Mouse (Mus musculus) limb, embryonic 15.5 days (tissue): Measurements from ENCODE around the gene Pdlim5. TPM values are rescaled to one million over a fixed set of nuclear protein-coding genes. Genes with fewer than 3 reads are reported as not detected.
"Not testable (repeated sequence)": the region's sequence is repeated elsewhere in the genome, so short reads cannot be mapped to it uniquely, and the experiment has no call there.

Experiments used
- ATAC-seq: fragments of 200-750 bp; cut with Nextera tagmentation; 2 replicates; pipeline ENCODE4 v1.8.0; 2017; ENCODE audit warnings: low read depth, moderate TSS enrichment; ENCODE audit not compliant: insufficient number of reproducible peaks, low FRiP score, low TSS enrichment
- H3K27ac ChIP-seq: fragments of 300-500 bp; sonication (generic); 2 replicates; pipeline ENCODE4 v1.5.1; 2015; ENCODE audit warnings: moderate library complexity, mild to moderate bottlenecking, inconsistent platforms
- H3K27me3 ChIP-seq: fragments of 300-500 bp; sonication (generic); 2 replicates; pipeline ENCODE4 v1.6.1; 2015; ENCODE audit warnings: inconsistent platforms
- H3K36me3 ChIP-seq: fragments of 300-500 bp; sonication (generic); 2 replicates; pipeline ENCODE4 v1.6.1; 2015; ENCODE audit warnings: inconsistent platforms
- H3K4me1 ChIP-seq: fragments of 300-500 bp; sonication (generic); 2 replicates; pipeline ENCODE4 v1.6.1; 2015; ENCODE audit warnings: inconsistent platforms
- H3K4me2 ChIP-seq: fragments of 300-500 bp; sonication (generic); 2 replicates; pipeline ENCODE4 v1.6.1; 2015; ENCODE audit warnings: mild to moderate bottlenecking, inconsistent platforms
- H3K4me3 ChIP-seq: fragments of 300-500 bp; sonication (generic); 2 replicates; pipeline ENCODE4 v1.5.1; 2015; ENCODE audit warnings: mild to moderate bottlenecking, inconsistent platforms
- H3K9ac ChIP-seq: fragments of 300-500 bp; sonication (generic); 2 replicates; pipeline ENCODE4 v1.6.1; 2015; ENCODE audit warnings: inconsistent platforms
- H3K9me3 ChIP-seq: fragments of 300-500 bp; sonication (generic); 2 replicates; pipeline ENCODE4 v1.6.1; 2016; ENCODE audit warnings: inconsistent platforms
- WGBS: fragments of 180-500 bp; shearing (Covaris S2); methylation state at CpG from one replicate; pipeline ENCODE4 v1.1.7; 2015; 5-methylcytosine and 5-hydroxymethylcytosine counted together
- polyA plus RNA-seq: library from polyadenylated mRNA; unstranded; fragments of >200 nt; fragmentation: Nextera tagmentation; extraction: Ambion mirVana; gene quantifications from 2 replicates; pipeline ENCODE4 v1.2.1, GENCODE M21; 2015

Gene Pdlim5
- polyA plus RNA-seq, 1 experiment from 2014 or later, result 45.8 TPM

GRCm38 (mm10) chr3:142209981-142210380, 185.5 kb downstream of the Pdlim5 start:
- H3K36me3 ChIP-seq, result no peaks in the 10 kb centered on the region
- peaks cover 17% of the 10 kb centered on the region for H3K4me1 ChIP-seq
- no peak overlapping the region for H3K4me2 ChIP-seq
- no peaks in the 10 kb centered on the region for H3K9me3 ChIP-seq
- no peak overlapping the region for H3K27ac ChIP-seq
- H3K4me3 ChIP-seq, result no peak overlapping the region
- ATAC-seq, result no peak
- H3K27me3 ChIP-seq, result peaks cover 8% of the 10 kb centered on the region; the same call in 1 of the 2 replicates
- no peak overlapping the region for H3K9ac ChIP-seq
- 47% methylated on average over 6 of the region's 6 CpGs for WGBS

GRCm38 (mm10) chr3:142209057-142209456, 186.4 kb downstream of the Pdlim5 start:
- H3K9me3 ChIP-seq, result no peaks in the 10 kb centered on the region
- H3K27me3 ChIP-seq, result peaks cover 8% of the 10 kb centered on the region; the same call in 1 of the 2 replicates
- WGBS, result 54% methylated on average over 11 of the region's 11 CpGs
- no peak for ATAC-seq
- H3K4me1 ChIP-seq, result peaks cover 17% of the 10 kb centered on the region
- no peak overlapping the region for H3K27ac ChIP-seq
- no peak overlapping the region for H3K9ac ChIP-seq
- H3K4me3 ChIP-seq, result no peak overlapping the region
- H3K36me3 ChIP-seq, result no peaks in the 10 kb centered on the region
- no peak overlapping the region for H3K4me2 ChIP-seq

GRCm38 (mm10) chr3:142207488-142207887, 188.0 kb downstream of the Pdlim5 start:
- no peaks in the 10 kb centered on the region for H3K36me3 ChIP-seq
- no peaks in the 10 kb centered on the region for H3K9me3 ChIP-seq
- WGBS, result 75% methylated on average over 6 of the region's 6 CpGs
- H3K9ac ChIP-seq, result no peak overlapping the region
- no peak overlapping the region for H3K27ac ChIP-seq
- ATAC-seq, result no peak
- no peak overlapping the region for H3K4me3 ChIP-seq
- H3K4me2 ChIP-seq, result no peak overlapping the region
- H3K4me1 ChIP-seq, result peaks cover 17% of the 10 kb centered on the region
- peaks cover 8% of the 10 kb centered on the region; the same call in 1 of the 2 replicates for H3K27me3 ChIP-seq

- WGBS, result 24% methylated on average over 3 of the region's 3 CpGs
- no peak for ATAC-seq
- H3K27me3 ChIP-seq, result peaks cover 8% of the 10 kb centered on the region; the same call in 1 of the 2 replicates
- no peaks in the 10 kb centered on the region for H3K9me3 ChIP-seq
- peaks cover 17% of the 10 kb centered on the region for H3K4me1 ChIP-seq
- H3K4me3 ChIP-seq, result no peak overlapping the region
- no peaks in the 10 kb centered on the region for H3K36me3 ChIP-seq
- no peak overlapping the region for H3K4me2 ChIP-seq
- no peak overlapping the region for H3K9ac ChIP-seq
- H3K27ac ChIP-seq, result no peak overlapping the region
Observed at GRCm38 (mm10) chr3:142206316-142206715, 189.2 kb downstream of the Pdlim5 start.

GRCm38 (mm10) chr3:142196142-142196541, 199.4 kb downstream of the Pdlim5 start:
- Histone ChIP-seq H3K27ac (no peak overlapping the region), H3K36me3 (no peaks in the 10 kb centered on the region), H3K4me3 (no peak overlapping the region), H3K4me1 (no peaks in the 10 kb centered on the region), H3K4me2 (no peak overlapping the region), H3K27me3 (no peaks in the 10 kb centered on the region), H3K9ac (no peak overlapping the region), H3K9me3 (no peaks in the 10 kb centered on the region)
- 82% methylated on average over 8 of the region's 8 CpGs for WGBS
- no peak for ATAC-seq

GRCm38 (mm10) chr3:142191627-142192026, 203.9 kb downstream of the Pdlim5 start:
- not testable (repeated sequence) for H3K9me3 ChIP-seq, H3K4me3 ChIP-seq, ATAC-seq

More at GRCm38 (mm10) chr3:142191627-142192026, 203.9 kb downstream of the Pdlim5 start:
- H3K27ac ChIP-seq, H3K9ac ChIP-seq, H3K36me3 ChIP-seq, H3K4me1 ChIP-seq, H3K4me2 ChIP-seq, H3K27me3 ChIP-seq: not testable (repeated sequence)

Other genes starting within 250 kb of the Pdlim5 start
- gene Bmpr1b, start 226.3 kb downstream of the Pdlim5 start, polyA plus RNA-seq, result 8.9 and 9.4 TPM in 2 replicates
- gene Gbp5, start 98.3 kb upstream of the Pdlim5 start, polyA plus RNA-seq, result 0.09 TPM in 1 of 2 replicates, not detected in the other
- gene Gbp7, start 134.6 kb upstream of the Pdlim5 start, polyA plus RNA-seq, result 3.1 and 3.5 TPM in 2 replicates
- gene Gbp3, start 164.3 kb upstream of the Pdlim5 start, polyA plus RNA-seq, result 1.1 and 1.5 TPM in 2 replicates
- not detected in 2 replicates for gene Gbp2b, start 199.2 kb upstream of the Pdlim5 start, polyA plus RNA-seq
- 1.1 and 1.3 TPM in 2 replicates for gene Gbp2, start 224.9 kb upstream of the Pdlim5 start, polyA plus RNA-seq